ENCODE assay signal across 22 mouse cellular contexts in the genomic region with DNA sequence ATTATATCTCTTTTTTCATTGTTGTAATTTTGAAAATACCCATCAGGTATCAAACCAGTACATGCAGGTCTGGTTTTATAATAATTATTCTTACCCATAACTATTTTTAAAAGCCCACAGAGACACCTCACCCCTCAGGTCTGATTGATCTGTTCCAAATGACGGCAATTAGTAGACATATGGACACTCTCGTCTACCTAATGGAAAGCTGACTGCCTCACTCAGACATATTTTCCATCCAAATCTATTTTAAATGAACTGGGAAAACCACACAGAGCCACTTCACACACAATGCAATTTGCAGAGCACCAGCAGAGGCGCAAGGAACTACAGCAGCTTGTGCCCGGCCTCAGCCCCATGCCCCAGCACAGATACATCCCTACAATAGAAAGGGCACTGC.
DNase-seq lines count a peak whose midpoint lies in the region; ATAC-seq and TF ChIP-seq lines count a peak whose summit lies in the region.
"Had no signal": no experiment of that assay in that cellular context is flagged by ENCODE, and none has a peak within 500 bp of the region (broad histone marks: within the 10 kb centered on the region; RNA-seq: fewer than 3 reads in every experiment).

No protein-coding gene starts in this region.

- WGBS in heart, embryonic 10.5 days = 76% methylated on average over 4 of the region's 4 CpGs
- 62% methylated on average over 4 of the region's 4 CpGs for WGBS in heart, postnatal 0 days

- no peaks in the 10 kb centered on the region for H3K36me3 ChIP-seq in heart, embryonic 10.5 days
- H3K36me3 ChIP-seq in heart, postnatal 0 days (replicated peaks; ENCODE audit: control insufficient read depth, insufficient read depth, low read length) = no peaks in the 10 kb centered on the region
- H3K36me3 ChIP-seq: embryonic facial prominence, embryonic 15.5 days; forebrain, embryonic 10.5 days; G1E had no signal

- H3K9me3 ChIP-seq in heart, embryonic 10.5 days = no peaks in the 10 kb centered on the region
- no peaks in the 10 kb centered on the region for H3K9me3 ChIP-seq in heart, postnatal 0 days (replicated peaks; ENCODE audit: control insufficient read depth, low read length)
- H3K9me3 ChIP-seq: embryonic facial prominence, embryonic 15.5 days; forebrain, embryonic 10.5 days; G1E had no signal

- no peaks in the 10 kb centered on the region for H3K27me3 ChIP-seq in heart, embryonic 10.5 days (ENCODE audit: insufficient read depth, poor library complexity, severe bottlenecking)
- no peaks in the 10 kb centered on the region for H3K27me3 ChIP-seq in heart, postnatal 0 days (ENCODE audit: control insufficient read depth, insufficient read depth, low read length)
- H3K27me3 ChIP-seq: embryonic facial prominence, embryonic 15.5 days had no signal

- H3K27ac ChIP-seq in heart, embryonic 10.5 days = peak overlapping the region; percentile 80
- H3K27ac ChIP-seq in heart, postnatal 0 days (ENCODE audit: low read depth) = no peak overlapping the region
- no peak overlapping the region for H3K27ac ChIP-seq in left cerebral cortex, adult 2 months
- H3K27ac ChIP-seq: embryonic facial prominence, embryonic 15.5 days; forebrain, embryonic 10.5 days; hindbrain, postnatal 0 days had no signal

- H3K4me3 ChIP-seq in heart, embryonic 10.5 days = no peak overlapping the region
- no peak overlapping the region for H3K4me3 ChIP-seq in heart, postnatal 0 days (ENCODE audit: low read depth, low read length)
- no peak overlapping the region for H3K4me3 ChIP-seq in left cerebral cortex, adult 2 months
- H3K4me3 ChIP-seq: embryonic facial prominence, embryonic 15.5 days; erythroblast, embryonic 14.5 days; forebrain, embryonic 10.5 days had no signal

- no peak for TF ChIP-seq EP300 in heart, postnatal 0 days (IDR thresholded peaks at IDR 0.05; ENCODE audit: low read depth)

- TF ChIP-seq CTCF in heart, postnatal 0 days (IDR thresholded peaks at IDR 0.05; ENCODE audit: low read depth) = peak; percentile 25
- TF ChIP-seq CTCF in left cerebral cortex, adult 2 months (IDR thresholded peaks at IDR 0.05) = peak; percentile 17

- no peak for DNase-seq in heart, embryonic 10.5 days (ENCODE audit: low spot score)
- DNase-seq in heart, adult 9 months (ENCODE audit: low spot score in 2 of 2) = no peak
- DNase-seq in heart, postnatal 0 days (ENCODE audit: low spot score) = no peak
- no peak for DNase-seq in heart, adult 8-10 months (ENCODE audit: low spot score)
- DNase-seq in left cerebral cortex, adult 2 months (ENCODE audit: extremely low spot score in 1 of 2, low spot score in 2 of 2) = no peak
- DNase-seq in left cerebral cortex, postnatal 10 days (ENCODE audit: extremely low spot score in 1 of 2, low spot score in 2 of 2) = no peak
- no peak for DNase-seq in gastrocnemius, postnatal 10 days
- DNase-seq: adrenal gland, adult 8-10 months; adrenal gland, postnatal 36 days; cerebellum, adult 11 months; cerebellum, adult 8-10 months; cerebellum, postnatal 14 days; embryo, embryonic 11 days; gastrocnemius, postnatal 14 days; heart, postnatal 36 days; kidney, adult 18-20 months had no signal

- no peak overlapping the region for H3K4me2 ChIP-seq in heart, postnatal 0 days (ENCODE audit: low read depth, low read length)
- H3K4me2 ChIP-seq: embryonic facial prominence, embryonic 15.5 days; heart, embryonic 11.5 days had no signal

- H3K9ac ChIP-seq in heart, postnatal 0 days (replicated peaks; ENCODE audit: low read depth, low read length) = no peak overlapping the region
- H3K9ac ChIP-seq: embryonic facial prominence, embryonic 15.5 days had no signal

- peaks cover 21% of the 10 kb centered on the region for H3K4me1 ChIP-seq in heart, embryonic 10.5 days
- H3K4me1 ChIP-seq in heart, postnatal 0 days (ENCODE audit: control insufficient read depth, insufficient read depth) = peaks cover 12% of the 10 kb centered on the region; the same call in 1 of the 2 replicates
- H3K4me1 ChIP-seq: embryonic facial prominence, embryonic 15.5 days; forebrain, embryonic 10.5 days had no signal

- ATAC-seq in heart, postnatal 0 days (ENCODE audit: insufficient read depth, low read depth) = peak; percentile 27; the same call in 1 of the 2 replicates
- ATAC-seq: hindbrain, postnatal 0 days had no signal

- intact Hi-C loops in left cerebral cortex, adult 2 months (cut with DNase I) = no loop called here
- intact Hi-C loops in left cerebral cortex, postnatal 10 days (cut with DNase I) = no loop called here
